Mouse (Mus musculus): ENCODE results near the gene Wt1. TPM values are rescaled to one million over a fixed set of nuclear protein-coding genes. Genes with fewer than 3 reads are reported as not detected.

Wt1 gene
- total RNA-seq, 2 experiments from 2014 or later = 0.28 to 0.33 TPM

DNA sequence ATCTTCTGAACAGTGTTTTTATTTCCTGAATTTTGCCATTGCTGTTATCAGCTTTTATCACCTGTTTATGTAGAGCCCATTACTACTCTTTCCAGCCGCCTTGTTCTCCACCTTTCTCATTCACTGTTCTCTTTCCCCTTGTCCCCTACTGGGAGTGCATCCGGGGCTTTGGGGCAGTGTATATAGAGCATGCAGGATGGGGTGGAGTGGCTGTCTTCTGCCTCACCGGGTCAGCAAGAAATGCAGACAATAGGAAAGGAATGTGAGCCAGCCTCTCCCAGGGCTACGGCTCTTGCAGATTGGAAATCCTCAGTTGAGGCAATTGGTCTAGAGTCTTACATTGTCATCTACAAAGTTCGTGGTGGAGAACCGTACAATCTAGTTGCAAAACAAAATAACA lies 56.2 kb downstream of the Wt1 start:
- DNase-seq (ENCODE audit: low spot score in 2 of 2) = no peak

DNA sequence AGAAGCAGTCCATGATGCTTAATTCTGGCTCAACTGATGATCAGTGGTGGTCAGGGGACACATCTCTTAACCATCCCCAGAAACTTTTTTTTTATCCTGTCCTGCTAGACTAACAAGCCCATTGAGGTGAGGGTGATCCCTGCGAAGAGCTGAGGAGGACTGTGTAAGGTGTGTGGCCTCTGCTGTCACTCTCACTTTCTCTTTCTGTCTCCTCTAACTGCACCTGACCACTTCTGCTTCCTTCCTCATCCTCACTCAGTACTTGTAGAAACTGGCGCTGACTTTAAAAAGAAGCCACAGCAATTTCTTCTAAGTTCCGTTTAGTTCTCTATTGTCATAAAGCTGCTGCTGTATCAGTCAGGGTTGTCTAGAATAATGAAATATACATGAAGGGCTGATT lies 58.8 kb downstream of the Wt1 start:
- DNase-seq (ENCODE audit: low spot score in 2 of 2) = no peak

DNA sequence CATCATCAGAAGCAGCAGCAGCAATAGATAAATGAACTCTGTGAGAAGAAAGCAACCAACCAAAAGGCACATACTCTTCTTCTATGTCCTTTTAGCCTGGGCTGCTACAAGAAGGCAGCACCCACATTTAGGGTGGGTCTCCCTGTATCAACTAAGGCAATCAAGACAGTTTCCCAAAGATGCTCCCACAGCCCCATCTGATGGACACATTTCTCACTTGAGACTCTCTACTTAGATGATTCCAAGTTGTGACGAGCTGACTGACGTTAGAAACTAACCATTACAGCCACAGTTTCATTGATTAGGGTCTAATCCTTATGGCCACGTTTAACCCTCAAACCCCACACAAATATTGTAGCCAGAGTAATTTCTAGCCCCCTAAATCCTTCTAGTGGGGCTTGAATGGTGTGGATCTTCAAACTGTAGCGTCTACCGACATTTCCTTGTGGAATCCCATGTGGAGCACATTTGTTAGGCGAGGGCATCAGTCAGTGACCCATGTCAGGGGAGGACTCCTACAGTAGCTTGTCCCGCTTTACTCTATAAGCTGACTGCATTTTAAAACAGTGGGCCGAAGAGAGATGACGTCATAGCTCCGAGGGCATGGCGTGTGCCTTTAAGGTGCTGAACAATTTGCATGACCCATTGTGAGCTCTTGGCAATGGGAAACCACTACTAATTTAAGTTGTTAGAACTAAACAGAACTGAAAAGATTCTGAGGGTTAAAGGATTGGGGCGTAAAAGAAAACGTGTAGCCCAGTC lies 59.6 kb downstream of the Wt1 start:
- DNase-seq (ENCODE audit: low spot score in 2 of 2) = no peak

DNA sequence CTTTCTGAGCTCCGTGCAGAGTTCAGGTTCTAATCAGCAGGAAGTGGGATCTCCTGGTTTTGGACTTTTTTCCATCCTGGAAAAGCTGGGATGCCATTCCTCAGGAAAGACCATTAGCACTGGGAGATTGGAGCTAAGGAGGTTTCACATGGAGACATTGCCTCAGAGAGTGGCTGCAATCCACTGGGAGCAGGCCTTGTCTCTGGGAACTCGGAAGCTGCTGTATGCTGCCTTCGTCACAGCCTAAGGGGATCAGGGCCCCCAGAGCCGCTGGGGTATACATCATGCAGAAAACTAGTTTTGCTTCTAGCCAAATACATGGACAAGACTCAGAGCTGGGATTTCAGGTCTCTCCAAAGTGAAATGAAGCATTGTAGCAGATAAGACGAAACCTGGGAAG lies 60.3 kb downstream of the Wt1 start:
- DNase-seq (ENCODE audit: low spot score in 2 of 2) = no peak

DNA sequence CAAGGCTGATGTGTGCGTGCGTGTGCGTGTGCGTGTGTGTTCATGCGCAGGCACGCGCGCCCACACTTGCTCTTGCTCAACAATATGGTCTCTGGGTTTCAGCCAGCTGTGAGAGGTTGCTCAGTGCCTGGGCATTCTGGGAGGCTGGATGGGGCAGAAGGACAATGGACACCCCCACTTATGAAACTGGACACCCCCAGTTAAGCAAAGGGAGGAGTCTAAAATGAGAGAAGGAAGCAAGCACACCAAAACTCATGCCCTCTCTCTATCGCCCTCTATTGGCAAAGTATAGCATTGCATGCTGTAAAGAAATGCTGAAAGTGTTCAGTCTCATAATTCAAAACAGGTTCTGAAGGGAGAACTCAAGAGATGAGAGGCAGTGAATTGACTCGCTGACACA lies 61.9 kb downstream of the Wt1 start:
- DNase-seq (ENCODE audit: low spot score in 2 of 2) = no peak

DNA sequence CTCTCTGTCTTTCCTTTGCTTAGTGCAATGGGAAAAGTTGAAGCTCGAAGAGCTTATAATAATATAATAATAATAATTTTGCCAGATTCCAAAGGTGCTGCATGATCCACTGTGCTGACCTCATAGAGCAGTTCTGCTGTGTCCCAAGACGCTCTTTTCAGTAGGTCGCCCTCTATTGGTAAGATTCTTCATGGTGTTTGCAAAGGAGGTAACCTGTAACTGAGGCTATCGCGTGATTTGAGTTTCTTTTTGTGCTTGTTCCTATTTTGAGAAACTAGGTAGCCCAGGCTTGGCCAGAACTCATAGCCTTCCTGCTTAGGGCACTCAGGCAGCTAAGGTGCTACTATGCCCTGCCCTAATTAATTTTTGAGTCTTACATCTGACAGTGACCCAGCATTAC lies 63.0 kb downstream of the Wt1 start:
- DNase-seq (ENCODE audit: low spot score in 2 of 2) = no peak

DNA sequence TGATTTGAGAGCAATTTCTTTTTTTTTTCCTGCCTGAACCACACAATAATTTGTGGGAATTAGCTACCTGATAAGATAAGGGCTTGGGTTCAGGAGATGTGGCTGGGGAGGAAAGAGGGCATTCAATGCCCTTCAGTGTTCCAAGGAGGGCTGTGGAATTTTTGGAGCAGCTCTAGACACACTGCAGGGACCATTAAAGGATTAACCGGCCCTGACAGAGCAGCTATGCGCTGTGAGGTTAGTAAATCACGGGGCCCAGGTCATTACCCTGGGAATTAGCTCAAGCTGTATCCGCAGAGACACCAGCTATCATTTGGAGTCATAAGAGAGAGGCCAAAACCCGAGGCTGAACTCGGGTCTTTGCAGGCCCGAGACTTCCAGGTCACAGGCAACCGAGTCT lies 73.8 kb downstream of the Wt1 start:
- no peak for DNase-seq (ENCODE audit: low spot score in 2 of 2)

DNA sequence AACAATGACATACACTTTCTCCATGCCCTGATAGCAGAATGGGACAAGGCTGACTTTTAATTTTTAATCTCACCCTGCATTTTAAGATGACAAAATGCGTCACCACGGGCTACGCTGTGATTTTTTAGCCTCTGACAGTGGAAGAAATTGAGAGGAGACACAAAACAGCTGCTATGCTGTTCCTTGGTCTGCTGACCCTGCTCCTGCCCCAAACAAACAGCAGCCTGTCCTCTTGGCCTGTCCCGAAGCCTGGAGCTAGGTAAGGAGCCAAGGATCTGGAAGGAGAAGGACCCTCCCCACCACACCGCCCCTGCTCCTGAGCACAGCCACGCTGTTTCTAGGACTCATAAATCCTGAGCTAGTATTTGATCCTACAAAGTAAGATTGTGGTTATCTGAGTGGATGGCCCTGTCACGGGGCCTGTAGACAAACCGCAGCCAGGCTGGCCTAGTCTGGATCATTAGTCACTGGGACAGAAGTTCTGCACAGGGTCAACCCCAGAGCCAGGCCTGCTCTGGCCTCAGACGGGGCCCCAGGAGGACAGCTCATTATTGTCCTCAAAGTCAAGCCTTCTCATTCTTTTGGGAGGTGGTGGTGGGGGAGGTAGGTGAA lies 80.3 kb downstream of the Wt1 start:
- DNase-seq (ENCODE audit: low spot score in 2 of 2) = no peak

DNA sequence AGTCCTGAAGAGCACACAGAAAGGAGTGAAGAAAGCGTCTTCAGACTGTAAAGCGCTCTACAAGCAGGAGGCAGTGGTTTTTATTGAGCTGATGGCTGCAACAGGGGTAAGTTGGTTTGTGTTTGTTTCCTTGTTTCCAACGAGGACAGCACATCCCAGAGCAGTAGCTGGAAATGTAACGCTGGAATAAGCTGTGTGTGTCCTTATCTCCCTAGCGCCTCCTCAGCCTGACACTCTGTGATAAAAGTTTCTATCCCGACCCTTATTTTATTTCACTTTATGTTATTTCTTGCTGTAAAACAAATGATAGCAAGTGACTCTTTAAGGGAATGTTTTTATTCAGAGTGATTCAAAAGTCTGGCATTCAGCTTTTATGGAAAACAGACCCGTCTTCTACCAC lies 86.5 kb downstream of the Wt1 start:
- no peak for DNase-seq (ENCODE audit: low spot score in 2 of 2)

DNA sequence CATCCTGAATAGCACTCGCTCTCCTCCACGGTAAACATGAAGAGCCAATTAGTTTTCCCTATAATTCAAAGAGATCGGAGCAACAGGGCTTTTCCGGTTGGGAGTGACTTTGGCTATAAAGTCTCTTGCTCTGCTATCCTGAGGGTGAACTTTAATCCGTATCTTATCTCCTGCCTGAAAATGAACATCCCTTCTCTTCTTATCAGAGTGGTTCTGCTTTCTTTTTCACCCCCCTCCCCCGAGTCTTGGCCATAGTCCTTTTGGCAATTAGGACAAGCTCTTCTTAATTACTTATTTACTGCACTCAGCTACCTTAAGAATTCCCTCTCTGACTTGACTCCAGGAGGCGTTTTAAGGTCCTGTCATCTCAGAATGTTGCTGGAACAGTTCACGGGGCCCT lies 89.6 kb downstream of the Wt1 start:
- no peak for DNase-seq (ENCODE audit: low spot score in 2 of 2)

DNA sequence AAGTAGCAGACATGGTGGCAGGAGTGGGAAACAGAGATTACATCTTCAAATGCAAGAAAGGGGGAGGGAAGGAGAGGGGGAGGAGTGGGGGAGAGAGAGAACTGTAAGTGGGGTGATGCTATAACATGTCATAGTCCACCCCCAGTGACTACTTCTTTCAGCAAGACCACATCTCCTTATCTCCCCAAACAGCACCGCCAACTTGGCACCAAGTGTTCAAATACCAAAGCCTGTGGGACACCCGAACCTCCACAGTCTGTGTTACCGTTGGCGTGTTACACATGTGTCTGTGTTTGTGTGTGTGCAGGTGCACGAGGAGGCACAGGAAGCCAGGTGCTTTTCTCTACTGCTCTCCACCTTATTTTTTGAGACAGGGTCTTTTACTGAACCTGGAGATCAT lies 92.9 kb downstream of the Wt1 start:
- no peak for DNase-seq (ENCODE audit: low spot score in 2 of 2)

DNA sequence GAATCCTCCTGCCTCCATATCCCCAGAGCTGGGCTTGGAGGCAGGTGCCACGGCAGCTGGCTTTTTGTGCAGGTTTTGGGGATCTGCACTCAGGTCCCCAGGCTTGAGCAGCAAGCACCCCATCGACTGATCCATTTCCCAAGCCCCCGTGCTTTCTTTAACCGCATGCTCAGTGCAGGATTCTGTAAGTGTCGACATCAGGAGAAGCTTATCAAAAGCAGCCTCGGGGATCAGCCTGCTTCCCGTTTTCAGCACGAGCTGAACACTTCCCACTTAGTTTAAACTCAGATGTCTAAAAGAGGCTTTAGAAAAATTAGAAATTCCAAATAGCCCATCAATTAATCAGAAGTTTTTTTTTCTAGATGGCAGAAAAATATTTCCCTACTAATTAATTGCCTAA lies 93.3 kb downstream of the Wt1 start:
- DNase-seq (ENCODE audit: low spot score in 2 of 2) = no peak

DNA sequence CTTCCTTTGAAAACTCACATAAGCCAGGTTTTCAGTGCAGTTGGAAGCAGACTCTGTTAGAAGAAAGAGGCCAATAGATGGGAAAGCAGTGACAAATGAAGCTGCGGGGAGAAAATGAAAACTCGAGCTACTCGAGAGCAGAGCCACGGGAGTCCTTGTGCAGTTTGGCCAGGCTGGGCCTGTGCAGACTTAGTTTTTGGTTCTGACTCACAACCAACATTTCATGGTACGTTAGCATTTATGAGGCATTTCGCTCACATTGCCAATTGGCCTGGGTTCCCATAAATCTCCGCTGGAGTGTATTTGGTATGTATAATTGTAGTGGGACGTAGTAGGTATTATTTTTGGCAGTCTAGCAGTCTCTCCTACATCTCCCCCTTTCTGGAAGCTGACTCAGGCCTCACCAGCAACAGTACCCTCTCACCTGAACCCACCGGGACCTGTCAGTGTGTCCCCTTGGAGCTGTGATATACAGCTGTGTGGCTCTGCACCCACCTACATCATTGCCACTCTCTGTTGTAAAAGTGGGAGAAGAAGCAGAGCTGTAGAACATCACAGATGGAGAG lies 94.5 kb downstream of the Wt1 start:
- DNase-seq (ENCODE audit: low spot score in 2 of 2) = no peak

Other genes with a start within 250 kb of the Wt1 start
- gene Eif3m, start 109.4 kb upstream of the Wt1 start, total RNA-seq (2021) = 10 to 100 TPM; 84.1 to 90.8 TPM
- gene Gm11060, start 34.5 kb upstream of the Wt1 start, total RNA-seq (2021) = not detected
- gene Them7, start 97.8 kb downstream of the Wt1 start, total RNA-seq (2021) = not detected